ENCODE assay signal across 7 mouse cellular contexts in the genomic region with DNA sequence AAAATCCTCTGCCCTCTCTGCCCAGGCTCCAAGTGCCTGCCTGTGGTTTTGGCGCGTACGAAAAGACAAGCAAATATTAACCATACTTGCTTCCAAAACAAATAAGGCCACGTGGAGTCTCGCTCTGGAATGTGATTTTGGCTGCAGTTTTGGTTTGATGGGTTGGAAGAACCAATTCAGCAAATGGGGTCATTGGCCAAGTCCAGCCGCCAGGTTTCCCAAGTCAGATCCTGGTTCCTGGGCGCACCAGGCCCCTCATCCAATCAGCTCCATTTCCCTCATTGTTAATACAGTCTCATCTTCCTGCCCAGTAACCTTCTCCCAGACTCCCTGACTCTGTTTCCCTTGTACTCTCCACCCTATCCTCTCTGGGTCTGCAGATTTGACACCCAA. TPM values are rescaled to one million over a fixed set of nuclear protein-coding genes. Genes with fewer than 3 reads are reported as not detected.
DNase-seq lines count a peak whose midpoint lies in the region; ATAC-seq and TF ChIP-seq lines count a peak whose summit lies in the region.

No protein-coding gene starts in this region.

- H3K36me3 ChIP-seq in ES-Bruce4 (ENCODE audit: control insufficient read depth, insufficient read depth, low read length, poor library complexity, severe bottlenecking) = no peaks in the 10 kb centered on the region
- H3K36me3 ChIP-seq in embryonic facial prominence, embryonic 14.5 days (ENCODE audit: control insufficient read depth, insufficient read depth, low read length) = peaks cover under 1% of the 10 kb centered on the region; the same call in 1 of the 2 replicates
- no peaks in the 10 kb centered on the region for H3K36me3 ChIP-seq in hindbrain, embryonic 15.5 days
- no peaks in the 10 kb centered on the region for H3K36me3 ChIP-seq in liver, embryonic 14.5 days (replicated peaks; ENCODE audit: control insufficient read depth, insufficient read depth, low read depth)

- peak overlapping the region; percentile 87 for H3K4me3 ChIP-seq in ES-Bruce4 (ENCODE audit: low read depth, low read length)
- peak overlapping the region; percentile 85 for H3K4me3 ChIP-seq in embryonic facial prominence, embryonic 14.5 days (ENCODE audit: low read depth, low read length)
- peak overlapping the region; percentile 95 for H3K4me3 ChIP-seq in hindbrain, embryonic 15.5 days
- H3K4me3 ChIP-seq in liver, embryonic 14.5 days (ENCODE audit: insufficient read depth in 1 of 2, low read depth in 2 of 2, low read length in 2 of 2) = peak overlapping the region; percentile 63 to 75
- peak overlapping the region; percentile 93 for H3K4me3 ChIP-seq in olfactory bulb, adult 2 months (ENCODE audit: insufficient read depth, low read depth, low read length)

- peaks cover 15% of the 10 kb centered on the region for H3K4me1 ChIP-seq in ES-Bruce4 (ENCODE audit: control insufficient read depth, insufficient read depth, low read length)
- H3K4me1 ChIP-seq in embryonic facial prominence, embryonic 14.5 days (ENCODE audit: control insufficient read depth, insufficient read depth, low read length) = peaks cover 6% of the 10 kb centered on the region
- H3K4me1 ChIP-seq in hindbrain, embryonic 15.5 days (replicated peaks) = peaks cover 35% of the 10 kb centered on the region
- peaks cover 0 to 13% of the 10 kb centered on the region in 2 experiments; a peak in 2 of 4 replicates for H3K4me1 ChIP-seq in liver, embryonic 14.5 days (replicated peaks; ENCODE audit: control insufficient read depth in 2 of 2, insufficient read depth in 2 of 2, low read length in 1 of 2)
- peaks cover 31% of the 10 kb centered on the region for H3K4me1 ChIP-seq in olfactory bulb, adult 2 months (ENCODE audit: control insufficient read depth, insufficient read depth, low read length)

- H3K4me2 ChIP-seq in embryonic facial prominence, embryonic 14.5 days (ENCODE audit: low read depth, low read length) = peak overlapping the region; percentile 84
- peak overlapping the region; percentile 76 for H3K4me2 ChIP-seq in hindbrain, embryonic 15.5 days
- H3K4me2 ChIP-seq in liver, embryonic 14.5 days (ENCODE audit: low read depth) = peak overlapping the region; percentile 70

- no peaks in the 10 kb centered on the region for H3K9me3 ChIP-seq in ES-Bruce4 (replicated peaks; ENCODE audit: control insufficient read depth, insufficient read depth, low read length, poor library complexity, severe bottlenecking)
- H3K9me3 ChIP-seq in embryonic facial prominence, embryonic 14.5 days (ENCODE audit: control insufficient read depth, low read length) = no peaks in the 10 kb centered on the region
- no peaks in the 10 kb centered on the region for H3K9me3 ChIP-seq in hindbrain, embryonic 15.5 days
- H3K9me3 ChIP-seq in liver, embryonic 14.5 days (ENCODE audit: control insufficient read depth, low read length) = no peaks in the 10 kb centered on the region

- 0 out of 2 replicates have a peak overlapping the region, but pooled peaks have one; percentile 10 for H3K27ac ChIP-seq in ES-Bruce4 (ENCODE audit: insufficient read depth, low read length)
- no peak overlapping the region for H3K27ac ChIP-seq in embryonic facial prominence, embryonic 14.5 days (replicated peaks; ENCODE audit: low read depth, low read length)
- H3K27ac ChIP-seq in hindbrain, embryonic 15.5 days (replicated peaks) = peak overlapping the region; percentile 89
- H3K27ac ChIP-seq in liver, embryonic 14.5 days = no peak overlapping the region
- 0 out of 2 replicates have a peak overlapping the region, but pooled peaks have one; percentile 60 for H3K27ac ChIP-seq in olfactory bulb, adult 2 months (ENCODE audit: insufficient read depth, low read depth, low read length)

- H3K27me3 ChIP-seq in ES-Bruce4 (ENCODE audit: control insufficient read depth, insufficient read depth, low read length, poor library complexity, severe bottlenecking) = no peaks in the 10 kb centered on the region
- H3K27me3 ChIP-seq in embryonic facial prominence, embryonic 14.5 days (replicated peaks; ENCODE audit: control insufficient read depth, insufficient read depth, low read length) = no peaks in the 10 kb centered on the region
- no peaks in the 10 kb centered on the region for H3K27me3 ChIP-seq in hindbrain, embryonic 15.5 days
- peaks cover 3% of the 10 kb centered on the region; the same call in 1 of the 2 replicates for H3K27me3 ChIP-seq in liver, embryonic 14.5 days (ENCODE audit: control insufficient read depth, insufficient read depth, low read length)

- peak; percentile 79 for DNase-seq in 3T3-L1 (ENCODE audit: low read depth, low spot score)
- peak; percentile 20 for DNase-seq in embryonic facial prominence, embryonic 14.5 days (ENCODE audit: low spot score)
- DNase-seq in liver, embryonic 14.5 days (ENCODE audit: low read depth in 3 of 3, low spot score in 3 of 3) = no peak
- DNase-seq in thymus, postnatal 36 days = no peak

- TF ChIP-seq POLR2A in ES-Bruce4 (IDR thresholded peaks at IDR 0.05; ENCODE audit: insufficient read depth, low read length) = no peak
- TF ChIP-seq POLR2A in olfactory bulb, adult 2 months (IDR thresholded peaks at IDR 0.05; ENCODE audit: insufficient read depth, low read depth, low read length) = no peak

- TF ChIP-seq CTCF in ES-Bruce4 (IDR thresholded peaks at IDR 0.05; ENCODE audit: low read depth, low read length) = no peak
- TF ChIP-seq CTCF in liver, embryonic 14.5 days (IDR thresholded peaks at IDR 0.05; ENCODE audit: low read depth) = no peak
- no peak for TF ChIP-seq CTCF in olfactory bulb, adult 2 months (IDR thresholded peaks at IDR 0.05; ENCODE audit: insufficient read depth, low read depth, low read length)

- TF ChIP-seq EP300 in ES-Bruce4 (IDR thresholded peaks at IDR 0.05; ENCODE audit: insufficient read depth, low read depth, low read length) = no peak
- no peak for TF ChIP-seq EP300 in liver, embryonic 14.5 days (IDR thresholded peaks at IDR 0.05; ENCODE audit: low read depth)

- 40% methylated on average over 7 of the region's 7 CpGs for WGBS in embryonic facial prominence, embryonic 14.5 days
- 38% methylated on average over 7 of the region's 7 CpGs for WGBS in hindbrain, embryonic 15.5 days
- WGBS in liver, embryonic 14.5 days (ENCODE audit: insufficient replicate concordance) = 46% methylated on average over 7 of the region's 7 CpGs
- WGBS in olfactory bulb, adult 2 months = 12% methylated on average over 7 of the region's 7 CpGs

- no peak for ATAC-seq in embryonic facial prominence, embryonic 14.5 days (ENCODE audit: low read depth)
- peak; percentile 20 for ATAC-seq in hindbrain, embryonic 15.5 days (ENCODE audit: low FRiP score, low read depth)
- no peak for ATAC-seq in liver, embryonic 14.5 days (ENCODE audit: insufficient read depth)

- H3K9ac ChIP-seq in ES-Bruce4 (ENCODE audit: low read depth, poor library complexity, severe bottlenecking) = peak overlapping the region; percentile 98
- peak overlapping the region; percentile 95 for H3K9ac ChIP-seq in embryonic facial prominence, embryonic 14.5 days (ENCODE audit: low read depth, low read length)
- peak overlapping the region; percentile 99 for H3K9ac ChIP-seq in hindbrain, embryonic 15.5 days
- H3K9ac ChIP-seq in liver, embryonic 14.5 days (replicated peaks) = no peak overlapping the region

RNA-seq across cellular contexts. Expression of a gene that starts 0.9 kb away (rescaled TPM):
- polyA plus RNA-seq in ES-Bruce4 (2011; ENCODE audit: insufficient read depth, insufficient read length, low read depth, missing spikeins) = 56.0 and 61.1 TPM in 2 replicates
- polyA plus RNA-seq in embryonic facial prominence, embryonic 14.5 days (2014; fragmentation: Nextera tagmentation; extraction: Ambion mirVana) = 6.6 and 6.7 TPM in 2 replicates
- 10.1 and 10.8 TPM in 2 replicates for polyA plus RNA-seq in hindbrain, embryonic 15.5 days (2015; fragmentation: Nextera tagmentation; extraction: Ambion mirVana)
- 3.5 and 3.6 TPM in 2 replicates for polyA plus RNA-seq in liver, embryonic 14.5 days (2012; rRNA removed)
- polyA plus RNA-seq in liver, embryonic 14.5 days (2014; fragmentation: Nextera tagmentation; extraction: Ambion mirVana) = 1.2 and 1.3 TPM in 2 replicates
- polyA plus RNA-seq in olfactory bulb, adult 2 months (2012; ENCODE audit: insufficient read depth, insufficient read length, low replicate concordance, missing spikeins) = not detected in 2 replicates

Comparison
In these comparisons a context has a peak if more than half of its experiments do, and no peak if none do; other contexts are left out.
1. DNase-seq: peak in 3T3-L1 (single experiment) and embryonic facial prominence, embryonic 14.5 days (single experiment); none in liver, embryonic 14.5 days (0 of 3) and thymus, postnatal 36 days (0 of 2).
2. H3K27ac ChIP-seq: peak in ES-Bruce4 (single experiment), hindbrain, embryonic 15.5 days (single experiment) and olfactory bulb, adult 2 months (single experiment); none in embryonic facial prominence, embryonic 14.5 days (single experiment) and liver, embryonic 14.5 days (single experiment).
3. Peak in every context shown above with its lines, with median percentiles within 50 percentile points of each other: H3K4me3 ChIP-seq and H3K4me2 ChIP-seq.